Mouse (Mus musculus): ENCODE measurements around the gene Hivep1.

- TF ChIP-seq CTCF (IDR thresholded peaks at IDR 0.05; ENCODE audit: low read depth, low read length) = no peak
- no peak for TF ChIP-seq GATA1 (IDR thresholded peaks at IDR 0.05; ENCODE audit: borderline replicate concordance, low read length)
- no peak for TF ChIP-seq GATA2 (IDR thresholded peaks at IDR 0.05; ENCODE audit: borderline replicate concordance, low read depth, low read length)
- TF ChIP-seq POLR2AphosphoS5 (IDR thresholded peaks at IDR 0.05; ENCODE audit: insufficient replicate concordance, low read depth, low read length) = no peak
- TF ChIP-seq TAL1 (conservative IDR thresholded peaks at IDR 0.05; ENCODE audit: low read depth, low read length) = no peak
Observed at GRCm38 (mm10) chr13:42170802-42171201, 119.0 kb downstream of the Hivep1 start.

Data from G1E (cell line).